In the genomic region with DNA sequence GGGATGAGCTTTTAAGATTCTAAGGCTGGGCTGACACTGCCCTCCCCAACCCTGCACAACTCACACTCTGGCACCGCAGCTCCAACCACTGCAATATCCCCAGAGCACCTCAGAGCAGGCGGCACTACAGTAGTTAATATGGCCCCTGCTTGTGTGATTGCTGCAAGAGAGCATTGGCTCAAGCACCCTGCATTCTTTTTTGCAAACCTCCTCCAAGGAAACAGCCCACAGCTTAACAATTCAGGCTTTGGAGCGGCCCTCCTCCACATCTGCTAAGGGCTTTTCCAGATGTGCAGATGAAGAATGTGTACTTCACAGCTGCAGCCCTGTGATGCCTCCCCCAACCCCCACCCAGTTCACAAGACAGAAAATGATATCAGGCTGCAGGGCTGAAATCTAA, we compare ENCODE assay signal across 10 mouse cellular contexts.
DNase-seq lines count a peak whose midpoint lies in the region; ATAC-seq lines count a peak whose summit lies in the region.
"Had no signal": no experiment of that assay in that cellular context is flagged by ENCODE, and none has a peak within 500 bp of the region (broad histone marks: within the 10 kb centered on the region; RNA-seq: fewer than 3 reads in every experiment).

No protein-coding gene starts in this region.

- no peak overlapping the region for H3K27ac ChIP-seq in forebrain, embryonic 16.5 days (ENCODE audit: low read length)
- H3K27ac ChIP-seq in forebrain, embryonic 12.5 days, result no peak overlapping the region
- no peak overlapping the region for H3K27ac ChIP-seq in neural tube, embryonic 15.5 days (replicated peaks)
- H3K27ac ChIP-seq: liver, embryonic 15.5 days had no signal

- WGBS in forebrain, embryonic 16.5 days, result 70% methylated on average over 3 of the region's 3 CpGs
- WGBS in forebrain, embryonic 12.5 days, result 70% methylated on average over 3 of the region's 3 CpGs
- 48% methylated on average over 3 of the region's 3 CpGs for WGBS in neural tube, embryonic 15.5 days

- H3K9me3 ChIP-seq in forebrain, embryonic 16.5 days (ENCODE audit: control insufficient read depth, low read length), result no peaks in the 10 kb centered on the region
- H3K9me3 ChIP-seq in forebrain, embryonic 12.5 days, result no peaks in the 10 kb centered on the region
- no peaks in the 10 kb centered on the region for H3K9me3 ChIP-seq in neural tube, embryonic 15.5 days (replicated peaks)
- H3K9me3 ChIP-seq: liver, embryonic 15.5 days had no signal

- peaks cover 15% of the 10 kb centered on the region; the same call in 1 of the 2 replicates for H3K27me3 ChIP-seq in forebrain, embryonic 16.5 days (replicated peaks; ENCODE audit: control insufficient read depth, insufficient read depth, low read length)
- peaks cover 53% of the 10 kb centered on the region for H3K27me3 ChIP-seq in forebrain, embryonic 12.5 days
- no peaks in the 10 kb centered on the region; the same call in 1 of the 2 replicates for H3K27me3 ChIP-seq in neural tube, embryonic 15.5 days (replicated peaks)
- H3K27me3 ChIP-seq: liver, embryonic 15.5 days had no signal

- DNase-seq in neural tube, embryonic 10.5 days (ENCODE audit: extremely low spot score, low spot score), result peak; percentile 32
- DNase-seq in heart, postnatal 4 days, result peak; percentile 56
- DNase-seq in cerebellum, postnatal 4 days (ENCODE audit: low spot score in 2 of 2), result no peak
- DNase-seq in right cerebral cortex, postnatal 25 days, result no peak
- no peak for DNase-seq in cerebellum, adult 18-20 months
- DNase-seq: spleen, adult 18-20 months had no signal

- H3K36me3 ChIP-seq in forebrain, embryonic 16.5 days (ENCODE audit: control insufficient read depth, insufficient read depth), result no peaks in the 10 kb centered on the region
- no peaks in the 10 kb centered on the region for H3K36me3 ChIP-seq in forebrain, embryonic 12.5 days (replicated peaks)
- no peaks in the 10 kb centered on the region for H3K36me3 ChIP-seq in neural tube, embryonic 15.5 days
- H3K36me3 ChIP-seq: liver, embryonic 15.5 days had no signal

- H3K4me2 ChIP-seq in forebrain, embryonic 16.5 days (ENCODE audit: low read length), result no peak overlapping the region
- no peak overlapping the region for H3K4me2 ChIP-seq in forebrain, embryonic 12.5 days
- no peak overlapping the region for H3K4me2 ChIP-seq in neural tube, embryonic 15.5 days
- H3K4me2 ChIP-seq: liver, embryonic 15.5 days had no signal

- H3K9ac ChIP-seq in forebrain, embryonic 16.5 days (replicated peaks; ENCODE audit: low read depth, low read length), result no peak overlapping the region
- no peak overlapping the region for H3K9ac ChIP-seq in forebrain, embryonic 12.5 days
- H3K9ac ChIP-seq in neural tube, embryonic 15.5 days (replicated peaks), result no peak overlapping the region
- H3K9ac ChIP-seq: liver, embryonic 15.5 days had no signal

- H3K4me3 ChIP-seq in forebrain, embryonic 16.5 days (replicated peaks; ENCODE audit: low read length), result no peak overlapping the region
- H3K4me3 ChIP-seq in forebrain, embryonic 12.5 days (replicated peaks), result no peak overlapping the region
- H3K4me3 ChIP-seq in neural tube, embryonic 15.5 days (replicated peaks), result no peak overlapping the region
- H3K4me3 ChIP-seq: liver, embryonic 15.5 days had no signal

- ATAC-seq in forebrain, embryonic 16.5 days, result 0 out of 2 replicates have a peak, but pooled peaks have one; percentile 19
- no peak for ATAC-seq in forebrain, embryonic 12.5 days (ENCODE audit: low FRiP score)
- no peak for ATAC-seq in neural tube, embryonic 15.5 days (ENCODE audit: low FRiP score)

- H3K4me1 ChIP-seq in forebrain, embryonic 16.5 days (replicated peaks; ENCODE audit: control insufficient read depth, insufficient read depth, low read length), result peaks cover 12% of the 10 kb centered on the region
- peaks cover 38% of the 10 kb centered on the region for H3K4me1 ChIP-seq in forebrain, embryonic 12.5 days
- H3K4me1 ChIP-seq in neural tube, embryonic 15.5 days, result peaks cover 18% of the 10 kb centered on the region

Comparison
In these comparisons a context has a peak if more than half of its experiments do, and no peak if none do; other contexts are left out.
1. DNase-seq: peak in neural tube, embryonic 10.5 days (single experiment) and heart, postnatal 4 days (single experiment); none in cerebellum, postnatal 4 days (0 of 2), right cerebral cortex, postnatal 25 days (single experiment) and cerebellum, adult 18-20 months (0 of 2).